Mouse (Mus musculus): ENCODE measurements at regions not wholly inside any gene's neighbourhood (a gene's known extent, or its start where the extent isn't known, plus 50 kb on each side); places are given as distances from the start of the nearest gene placed in this dataset.

DNA sequence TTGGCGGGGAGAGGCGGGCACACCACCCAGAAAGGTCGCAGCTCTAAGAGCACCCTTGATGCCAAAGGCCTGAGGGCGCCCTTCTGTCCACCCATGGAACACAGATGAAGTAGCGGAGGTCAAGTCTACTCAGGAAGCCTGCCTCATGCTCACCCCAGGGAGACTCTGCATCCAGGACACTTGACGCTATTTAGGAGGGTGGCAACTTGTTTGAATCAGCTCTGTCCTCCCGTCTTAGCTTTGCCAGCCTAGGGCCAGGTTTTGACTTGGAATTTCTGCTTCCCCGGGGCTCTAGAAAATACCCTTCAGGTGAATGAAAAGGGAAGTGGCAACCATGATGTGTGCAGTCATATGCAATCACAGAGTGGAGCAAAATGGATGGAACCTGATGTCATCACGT lies 389.2 kb upstream of the Tshz3 start:
- WGBS, result 92% methylated on average over 9 of the region's 9 CpGs
- H3K27me3 ChIP-seq, result no peaks in the 10 kb centered on the region
- no peaks in the 10 kb centered on the region for H3K4me1 ChIP-seq
- no peak overlapping the region for H3K9ac ChIP-seq
- no peak overlapping the region for H3K27ac ChIP-seq
- no peaks in the 10 kb centered on the region for H3K36me3 ChIP-seq
- ATAC-seq (replicated peaks; ENCODE audit: low FRiP score), result no peak
- H3K4me2 ChIP-seq, result no peak overlapping the region
- H3K4me3 ChIP-seq (replicated peaks), result no peak overlapping the region
- no peaks in the 10 kb centered on the region for H3K9me3 ChIP-seq (replicated peaks)

DNA sequence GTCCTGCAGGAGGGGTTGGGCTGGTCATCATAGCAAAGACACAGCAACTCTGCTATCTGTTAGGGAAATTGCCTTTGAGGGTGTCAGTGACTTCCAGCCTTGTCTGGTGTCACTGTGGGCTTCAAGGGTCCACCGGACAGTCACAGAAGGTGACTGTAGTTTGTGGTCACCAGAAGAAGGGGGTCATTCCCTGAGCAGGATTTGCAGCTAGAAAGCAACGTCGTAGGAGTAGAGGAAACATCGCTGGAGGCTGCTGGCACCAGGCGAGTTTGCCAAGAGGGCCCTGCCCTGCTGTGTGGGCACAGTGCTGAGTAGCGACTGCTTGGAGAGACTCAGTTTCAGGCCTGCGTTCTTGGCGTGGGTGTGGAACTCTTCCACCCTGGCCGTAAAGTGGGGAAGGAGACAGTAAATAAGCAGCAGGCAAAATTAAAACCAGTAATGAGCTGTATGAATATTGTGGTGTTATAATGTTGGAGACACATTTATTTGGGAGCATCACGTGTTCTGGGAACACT lies 389.8 kb upstream of the Tshz3 start:
- Histone ChIP-seq H3K9me3 (replicated peaks) (no peaks in the 10 kb centered on the region), H3K4me1 (no peaks in the 10 kb centered on the region), H3K9ac (no peak overlapping the region), H3K27ac (no peak overlapping the region), H3K36me3 (no peaks in the 10 kb centered on the region), H3K4me3 (replicated peaks) (no peak overlapping the region), H3K4me2 (no peak overlapping the region), H3K27me3 (no peaks in the 10 kb centered on the region)
- no peak for ATAC-seq (replicated peaks; ENCODE audit: low FRiP score)
- 83% methylated on average over 10 of the region's 10 CpGs for WGBS

DNA sequence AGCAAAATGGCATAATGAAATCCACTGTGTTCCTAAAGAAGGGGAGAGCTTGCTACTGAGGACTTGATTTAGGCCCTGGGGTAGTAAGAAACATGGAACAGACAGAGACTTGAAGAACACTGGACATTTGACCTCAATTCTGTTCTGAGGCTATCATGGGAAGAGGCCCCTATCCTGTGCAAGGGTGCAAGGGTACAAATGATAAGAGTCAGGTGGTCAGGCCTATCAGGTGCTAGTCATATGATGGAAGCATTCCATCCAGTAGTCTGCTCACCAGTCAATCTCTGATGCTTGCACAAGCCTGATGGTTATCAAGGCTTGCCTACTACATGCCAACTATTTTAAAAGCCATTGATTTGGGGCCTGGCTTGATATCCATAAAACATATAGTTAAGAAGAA lies 420.6 kb upstream of the Tshz3 start:
- H3K4me2 ChIP-seq, result no peak overlapping the region
- no peaks in the 10 kb centered on the region for H3K4me1 ChIP-seq
- ATAC-seq (replicated peaks; ENCODE audit: low FRiP score), result no peak
- H3K36me3 ChIP-seq, result no peaks in the 10 kb centered on the region
- no peaks in the 10 kb centered on the region for H3K27me3 ChIP-seq
- no peak overlapping the region for H3K9ac ChIP-seq
- H3K9me3 ChIP-seq (replicated peaks), result no peaks in the 10 kb centered on the region
- no peak overlapping the region for H3K4me3 ChIP-seq (replicated peaks)
- no peak overlapping the region for H3K27ac ChIP-seq

DNA sequence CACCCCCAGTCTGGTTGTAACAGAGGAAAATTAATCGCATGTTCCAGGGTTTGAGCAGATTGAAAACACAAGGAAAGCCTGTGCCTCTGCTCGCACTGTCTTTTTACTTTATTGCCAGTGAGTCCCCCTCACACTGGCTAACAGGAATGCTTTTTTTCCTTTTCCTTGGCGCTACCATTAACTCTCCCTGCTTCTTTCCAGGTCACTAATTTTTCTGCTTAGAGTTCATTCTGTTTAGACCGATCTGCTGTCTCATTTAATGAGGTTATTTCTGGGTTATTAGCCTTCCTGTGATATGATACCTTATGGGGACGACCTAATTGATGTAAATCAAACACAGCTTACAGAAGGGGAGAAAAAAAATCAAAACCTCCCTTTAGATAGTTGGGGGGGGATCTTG lies 429.0 kb upstream of the Tshz3 start:
- Histone ChIP-seq H3K36me3 (no peaks in the 10 kb centered on the region), H3K9me3 (replicated peaks) (no peaks in the 10 kb centered on the region), H3K27me3 (no peaks in the 10 kb centered on the region), H3K27ac (no peak overlapping the region), H3K4me3 (replicated peaks) (no peak overlapping the region), H3K9ac (no peak overlapping the region), H3K4me2 (no peak overlapping the region), H3K4me1 (0 out of 2 replicates have a peak, but pooled peaks cover 5% of the 10 kb centered on the region)
- WGBS, result 11% methylated on average over 5 of the region's 5 CpGs
- peak; percentile 79 for ATAC-seq (replicated peaks; ENCODE audit: low FRiP score)

DNA sequence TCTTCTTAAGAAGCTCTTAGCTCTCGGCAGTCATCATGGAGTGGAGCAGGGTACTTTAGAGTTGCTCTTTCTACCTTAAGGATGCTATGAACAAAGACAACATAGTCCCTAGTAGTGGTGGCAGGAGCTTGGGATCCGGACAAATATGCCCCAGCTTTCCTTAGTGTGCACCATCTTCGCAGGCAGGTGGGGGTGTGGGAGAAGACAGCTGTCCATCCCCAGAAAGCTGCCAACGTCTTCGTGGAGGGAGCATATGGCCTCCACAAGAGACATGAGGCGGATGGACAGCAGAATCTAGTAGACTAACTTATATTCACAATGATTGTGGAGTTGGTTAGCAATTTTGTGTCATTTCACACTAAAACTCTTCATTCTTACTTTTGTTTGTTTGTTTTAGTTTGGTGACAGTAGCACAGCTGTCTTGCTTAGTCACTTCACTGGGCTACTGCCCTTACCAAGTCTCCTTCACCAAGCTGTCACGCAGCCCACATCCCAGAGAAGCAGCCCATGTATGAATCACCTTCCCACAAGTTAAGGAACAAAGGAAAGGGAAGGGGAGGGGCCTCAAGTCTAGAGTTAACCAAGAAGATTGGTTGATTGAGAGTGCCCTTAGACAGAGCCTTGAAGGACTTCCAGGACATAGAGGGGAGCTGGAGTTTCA lies 432.6 kb upstream of the Tshz3 start:
- H3K27ac ChIP-seq, result no peak overlapping the region
- no peaks in the 10 kb centered on the region for H3K9me3 ChIP-seq (replicated peaks)
- 0 out of 2 replicates have a peak, but pooled peaks cover 5% of the 10 kb centered on the region for H3K4me1 ChIP-seq
- WGBS, result 89% methylated on average over 7 of the region's 7 CpGs
- no peak overlapping the region for H3K4me2 ChIP-seq
- H3K27me3 ChIP-seq, result no peaks in the 10 kb centered on the region
- H3K36me3 ChIP-seq, result no peaks in the 10 kb centered on the region
- no peak for ATAC-seq (replicated peaks; ENCODE audit: low FRiP score)
- H3K9ac ChIP-seq, result no peak overlapping the region
- no peak overlapping the region for H3K4me3 ChIP-seq (replicated peaks)

DNA sequence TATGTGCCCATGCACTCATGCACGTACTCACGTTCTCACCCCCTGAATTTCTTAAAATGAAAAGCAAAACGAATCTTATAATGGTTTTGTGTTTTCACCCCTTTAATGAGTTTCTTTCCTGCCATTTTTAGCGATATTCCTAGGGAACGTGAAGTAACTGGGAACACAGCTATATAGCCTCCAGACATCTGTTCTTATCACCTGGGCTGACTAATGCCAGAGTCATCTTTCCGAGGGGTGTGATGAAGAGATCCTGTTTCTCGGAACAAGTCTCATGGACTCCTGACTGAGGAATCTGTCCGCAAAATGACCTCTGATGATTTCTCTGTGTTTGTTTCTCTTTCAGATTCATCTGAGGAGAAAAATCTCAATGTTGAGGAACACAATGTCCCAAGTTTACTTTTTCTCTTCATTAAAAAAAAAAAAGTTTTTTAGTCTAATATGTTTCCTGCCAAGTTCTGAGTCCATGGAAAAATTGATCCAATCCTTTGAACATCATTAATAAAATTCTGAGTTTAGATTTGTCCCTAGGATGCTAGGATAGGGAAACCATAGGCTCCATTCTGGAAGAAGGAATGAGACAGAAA lies 435.7 kb upstream of the Tshz3 start:
- H3K9me3 ChIP-seq (replicated peaks), result no peaks in the 10 kb centered on the region
- H3K4me2 ChIP-seq, result no peak overlapping the region
- no peak overlapping the region for H3K27ac ChIP-seq
- no peak for ATAC-seq (replicated peaks; ENCODE audit: low FRiP score)
- H3K27me3 ChIP-seq, result no peaks in the 10 kb centered on the region
- H3K4me3 ChIP-seq (replicated peaks), result no peak overlapping the region
- H3K4me1 ChIP-seq, result no peaks in the 10 kb centered on the region
- no peak overlapping the region for H3K9ac ChIP-seq
- H3K36me3 ChIP-seq, result no peaks in the 10 kb centered on the region
- WGBS, result 72% methylated on average over 8 of the region's 8 CpGs

DNA sequence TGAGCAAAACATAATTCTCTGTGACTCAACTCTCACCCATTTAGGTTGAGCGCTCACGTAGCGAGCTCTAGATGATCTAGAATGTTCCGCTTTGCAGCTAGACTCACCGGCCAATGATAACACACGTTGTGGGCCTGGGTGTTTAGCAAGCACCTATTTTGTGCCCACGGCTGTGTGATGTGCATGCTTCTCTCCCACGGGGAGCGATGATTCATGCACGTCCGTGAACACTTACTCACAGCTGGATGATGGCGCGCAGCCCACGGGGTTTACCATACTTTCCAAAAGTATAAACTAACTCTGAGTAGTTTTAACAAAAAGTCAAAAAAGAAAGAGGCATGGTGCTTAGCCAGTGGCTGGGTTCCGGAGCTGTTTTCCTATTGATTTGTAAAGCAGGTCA lies 440.8 kb upstream of the Tshz3 start:
- Histone ChIP-seq H3K27me3 (no peaks in the 10 kb centered on the region), H3K9me3 (replicated peaks) (no peaks in the 10 kb centered on the region), H3K4me3 (replicated peaks) (no peak overlapping the region), H3K4me1 (no peaks in the 10 kb centered on the region), H3K9ac (no peak overlapping the region), H3K4me2 (no peak overlapping the region), H3K36me3 (no peaks in the 10 kb centered on the region), H3K27ac (no peak overlapping the region)
- ATAC-seq (replicated peaks; ENCODE audit: low FRiP score), result no peak
- 91% methylated on average over 15 of the region's 15 CpGs for WGBS

DNA sequence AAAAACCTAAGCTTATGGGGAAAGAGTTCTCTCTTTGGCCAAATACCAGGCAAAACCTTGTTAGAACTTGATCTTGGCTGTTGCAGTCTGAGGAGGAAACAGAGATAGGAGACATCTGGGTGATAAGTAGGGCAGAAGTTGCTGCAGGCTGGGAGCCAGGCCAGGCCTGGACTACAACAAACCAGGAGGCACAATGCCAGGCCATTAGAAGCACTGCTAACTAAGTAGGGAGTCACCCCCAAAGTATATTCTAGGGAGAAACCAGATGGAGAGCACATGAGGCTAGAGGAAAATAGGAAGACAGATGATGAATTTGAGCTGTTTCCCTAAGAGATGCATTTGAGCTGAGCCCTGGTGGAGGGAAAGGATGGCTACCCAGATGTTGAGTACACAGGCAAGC lies 444.6 kb upstream of the Zfp507 start:
- Histone ChIP-seq H3K9ac (no peak overlapping the region), H3K36me3 (no peaks in the 10 kb centered on the region), H3K4me3 (replicated peaks) (no peak overlapping the region), H3K9me3 (replicated peaks) (peaks cover 4% of the 10 kb centered on the region; the same call in 1 of the 2 replicates), H3K4me2 (no peak overlapping the region), H3K4me1 (no peaks in the 10 kb centered on the region), H3K27me3 (no peaks in the 10 kb centered on the region), H3K27ac (no peak overlapping the region)
- no peak for ATAC-seq (replicated peaks; ENCODE audit: low FRiP score)

DNA sequence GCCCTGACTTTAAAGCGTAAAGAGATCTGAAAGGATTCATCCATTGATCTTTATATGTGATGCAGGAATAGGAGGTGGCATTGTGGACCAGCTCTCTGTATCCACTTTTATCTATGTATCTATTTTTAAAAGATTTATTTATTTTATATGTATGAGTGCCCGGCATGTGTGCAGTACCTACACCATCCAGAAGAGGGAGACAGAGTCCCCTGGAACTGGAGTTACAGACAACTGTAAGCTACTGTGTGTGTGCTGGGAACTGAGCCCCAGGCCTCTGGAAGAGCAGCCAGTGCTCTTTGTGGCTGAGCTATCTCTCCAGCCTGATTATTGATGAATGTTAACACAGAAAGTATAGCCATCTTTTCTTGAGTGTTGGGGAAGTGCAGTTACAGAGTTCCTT lies 433.9 kb upstream of the Zfp507 start:
- no peak for ATAC-seq (replicated peaks; ENCODE audit: low FRiP score)
- Histone ChIP-seq H3K36me3 (no peaks in the 10 kb centered on the region), H3K27ac (no peak overlapping the region), H3K4me3 (replicated peaks) (no peak overlapping the region), H3K27me3 (no peaks in the 10 kb centered on the region), H3K9me3 (replicated peaks) (peaks cover 3% of the 10 kb centered on the region; the same call in 1 of the 2 replicates), H3K4me1 (no peaks in the 10 kb centered on the region), H3K9ac (no peak overlapping the region), H3K4me2 (no peak overlapping the region)
- 97% methylated on average over 2 of the region's 2 CpGs for WGBS

DNA sequence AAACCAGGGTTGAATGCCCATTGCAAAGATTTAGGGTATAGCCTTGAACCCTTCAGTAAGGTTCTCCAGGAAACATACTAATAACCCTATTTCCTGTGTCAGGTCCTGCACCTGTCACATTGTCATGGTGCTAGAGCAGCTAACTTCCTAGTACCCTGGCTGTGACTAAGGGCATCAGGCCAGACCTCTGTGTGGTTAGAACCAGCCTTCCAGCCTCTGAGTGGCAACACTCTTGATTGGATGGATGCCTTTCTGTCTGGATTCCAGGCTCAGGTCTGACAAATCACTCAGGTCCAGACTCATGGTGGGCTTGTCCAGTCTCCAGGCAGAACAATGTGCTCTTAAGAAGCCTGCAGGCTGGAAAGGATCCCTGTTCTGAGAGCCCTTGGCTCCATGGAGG lies 426.2 kb upstream of the Zfp507 start:
- no peak overlapping the region for H3K4me3 ChIP-seq (replicated peaks)
- no peak overlapping the region for H3K4me2 ChIP-seq
- H3K9me3 ChIP-seq (replicated peaks), result no peaks in the 10 kb centered on the region
- H3K27ac ChIP-seq, result no peak overlapping the region
- no peaks in the 10 kb centered on the region for H3K36me3 ChIP-seq
- no peak overlapping the region for H3K9ac ChIP-seq
- H3K27me3 ChIP-seq, result no peaks in the 10 kb centered on the region
- no peaks in the 10 kb centered on the region for H3K4me1 ChIP-seq
- ATAC-seq (replicated peaks; ENCODE audit: low FRiP score), result no peak

DNA sequence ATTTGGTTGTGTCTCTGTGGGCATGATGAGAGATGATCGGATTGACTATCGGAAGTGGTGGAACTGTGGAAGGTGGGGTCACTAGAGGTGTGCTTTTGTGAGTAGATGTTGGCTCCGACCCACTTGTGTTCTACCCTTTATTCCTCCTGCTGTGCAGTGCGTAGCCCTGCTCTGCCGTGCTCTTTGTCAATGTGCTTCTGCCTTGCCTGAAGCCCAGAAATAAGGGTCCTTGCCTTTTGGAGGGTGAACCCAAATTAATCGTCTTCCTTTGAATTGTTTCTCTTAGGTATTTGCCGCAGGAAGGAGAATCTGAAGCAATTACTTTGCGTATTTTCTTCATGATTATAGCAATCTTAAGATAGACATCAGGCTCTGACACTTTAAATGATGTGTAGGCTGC lies 421.6 kb upstream of the Zfp507 start:
- H3K36me3 ChIP-seq, result no peaks in the 10 kb centered on the region
- no peak overlapping the region for H3K4me2 ChIP-seq
- H3K4me1 ChIP-seq, result no peaks in the 10 kb centered on the region
- no peak overlapping the region for H3K4me3 ChIP-seq (replicated peaks)
- H3K9me3 ChIP-seq (replicated peaks), result no peaks in the 10 kb centered on the region
- WGBS, result 93% methylated on average over 8 of the region's 8 CpGs
- H3K27me3 ChIP-seq, result no peaks in the 10 kb centered on the region
- no peak overlapping the region for H3K9ac ChIP-seq
- no peak for ATAC-seq (replicated peaks; ENCODE audit: low FRiP score)
- H3K27ac ChIP-seq, result no peak overlapping the region

DNA sequence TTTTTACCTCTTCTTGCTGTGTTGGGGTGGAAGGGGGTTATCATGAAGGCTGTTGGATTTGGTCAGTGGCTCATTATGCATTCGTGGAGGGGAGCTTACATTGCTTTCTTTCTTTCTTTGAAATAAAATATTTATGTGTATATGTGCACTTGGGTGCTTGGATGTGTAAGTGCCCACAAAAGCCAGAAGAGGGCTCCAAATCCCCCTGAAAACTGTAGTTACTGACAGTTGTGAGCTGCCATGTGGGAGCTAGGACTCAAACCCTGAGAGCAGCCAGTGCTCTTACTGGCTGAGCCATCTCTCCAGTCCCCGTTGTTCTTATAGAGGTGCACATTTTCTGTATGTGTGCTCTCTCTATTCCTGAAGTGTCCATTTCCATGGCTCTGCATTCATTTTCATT lies 415.6 kb upstream of the Zfp507 start:
- no peaks in the 10 kb centered on the region for H3K9me3 ChIP-seq (replicated peaks)
- no peak overlapping the region for H3K4me2 ChIP-seq
- no peak overlapping the region for H3K4me3 ChIP-seq (replicated peaks)
- 62% methylated on average over 2 of the region's 2 CpGs for WGBS
- no peak for ATAC-seq (replicated peaks; ENCODE audit: low FRiP score)
- H3K27ac ChIP-seq, result no peak overlapping the region
- H3K4me1 ChIP-seq, result no peaks in the 10 kb centered on the region
- no peak overlapping the region for H3K9ac ChIP-seq
- H3K36me3 ChIP-seq, result no peaks in the 10 kb centered on the region
- H3K27me3 ChIP-seq, result no peaks in the 10 kb centered on the region

DNA sequence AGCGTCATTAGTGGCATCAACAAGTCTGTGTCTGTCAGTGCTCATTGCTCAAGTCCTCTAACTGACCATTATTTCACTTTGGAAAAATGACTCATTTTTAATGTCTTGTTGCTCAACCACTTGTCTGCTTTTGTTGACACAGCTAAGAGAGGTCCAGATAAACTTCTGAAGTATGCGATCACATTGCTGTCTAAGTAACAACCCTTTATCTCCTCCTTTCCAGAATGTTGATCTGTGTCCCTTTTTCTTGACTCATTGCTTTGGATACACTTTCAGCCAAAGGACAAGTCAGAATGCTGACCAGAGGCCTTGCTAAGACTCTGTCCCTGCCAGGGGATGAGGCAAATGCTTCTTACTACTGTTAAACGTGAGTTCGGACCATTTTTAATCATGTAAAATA lies 407.2 kb upstream of the Zfp507 start:
- H3K4me2 ChIP-seq, result no peak overlapping the region
- whole genome bisulfite sequencing, result 90% methylated on average over 4 of the region's 4 CpGs
- no peaks in the 10 kb centered on the region for H3K36me3 ChIP-seq
- no peaks in the 10 kb centered on the region for H3K27me3 ChIP-seq
- no peaks in the 10 kb centered on the region for H3K9me3 ChIP-seq (replicated peaks)
- ATAC-seq (replicated peaks; ENCODE audit: low FRiP score), result no peak
- H3K9ac ChIP-seq, result no peak overlapping the region
- no peak overlapping the region for H3K27ac ChIP-seq
- no peaks in the 10 kb centered on the region for H3K4me1 ChIP-seq
- H3K4me3 ChIP-seq (replicated peaks), result no peak overlapping the region

Data from kidney, embryonic 15.5 days (tissue).